Mouse (Mus musculus) left cerebral cortex, postnatal 14 days (tissue): ENCODE measurements around the gene Camkk2. TPM values are rescaled to one million over a fixed set of nuclear protein-coding genes. Genes with fewer than 3 reads are reported as not detected.

ENCODE experiments used
- DNase-seq, 2 experiments: peaks; one replicate each; pipeline ENCODE4 v3.0.0; 2021 to 2022; ENCODE audit warnings: low spot score in 2 of 2, mixed read lengths in 1 of 2
- intact Hi-C: fragments of 180-260 bp; cut with DNase I; formaldehyde crosslinking; loops from one replicate; pipeline ENCODE4 v1.15.1; 2025
- total RNA-seq, 2 experiments: library from RNA; stranded (reverse); gene quantifications; 2 replicates each; pipeline ENCODE4 v1.2.3; 2021

Camkk2 gene
- total RNA-seq, 2 experiments from 2014 or later, result 214 to 248 TPM

- intact Hi-C loops, result no loop called here
- no peak for DNase-seq
These were observed 23.1 kb downstream of the Camkk2 start for GRCm38 (mm10) chr5:122756144-122756543.

- DNase-seq, result no peak
- intact Hi-C loops, result no loop called here
These were observed 23.6 kb downstream of the Camkk2 start for GRCm38 (mm10) chr5:122755620-122756019.

- intact Hi-C loops, result no loop called here
- no peak for DNase-seq
These were observed 24.7 kb downstream of the Camkk2 start for GRCm38 (mm10) chr5:122754477-122754876.

- intact Hi-C loops, result no loop called here
- no peak for DNase-seq
These were observed 31.3 kb downstream of the Camkk2 start for GRCm38 (mm10) chr5:122747950-122748349.

GRCm38 (mm10) chr5:122743880-122744422 is 35.3 kb downstream of the Camkk2 start:
- no peak for DNase-seq
- intact Hi-C loops, result no loop called here

DNA sequence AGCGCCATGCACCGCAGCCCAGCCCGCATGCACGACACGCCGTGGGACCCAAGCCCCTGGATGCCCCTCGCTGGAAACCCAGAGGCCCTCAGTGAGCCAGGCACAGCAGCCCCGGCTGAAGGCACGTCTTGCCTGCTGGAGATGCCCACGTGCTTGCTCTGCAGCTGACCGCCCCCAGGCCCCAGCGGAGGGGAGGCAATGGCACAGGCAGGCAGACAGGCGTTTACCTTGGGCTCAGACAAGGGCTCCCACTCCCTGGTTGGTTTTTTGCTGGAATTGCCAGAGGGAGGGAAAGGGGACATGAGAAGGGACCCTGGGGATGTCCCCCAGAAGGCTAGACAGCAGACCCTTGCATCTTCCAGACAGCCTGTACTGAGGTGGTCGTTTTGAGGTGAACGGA is 42.4 kb downstream of the Camkk2 start:
- DNase-seq, result no peak

DNA sequence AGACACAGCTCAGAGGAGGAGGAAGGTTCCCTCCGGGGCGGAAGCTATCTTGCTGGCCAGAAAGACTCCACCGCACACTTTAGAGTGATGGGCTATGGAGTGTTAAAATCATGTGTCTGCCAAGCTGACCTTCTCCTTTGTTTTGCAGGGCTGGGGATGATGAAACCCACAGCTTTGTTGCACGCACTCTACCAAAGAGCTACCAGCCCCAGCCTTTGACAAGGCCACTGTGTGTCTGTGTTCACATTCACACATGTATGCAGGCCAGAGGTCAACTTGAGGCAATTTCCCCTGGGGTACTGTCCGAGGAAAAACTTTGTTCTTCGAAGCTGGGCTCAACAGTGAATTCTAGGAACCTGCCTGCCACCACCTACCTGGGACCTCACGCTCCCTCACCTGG is 43.4 kb downstream of the Camkk2 start:
- DNase-seq, result no peak
- intact Hi-C loops, result no loop called here

More for the DNA sequence above, 42.4 kb downstream of the Camkk2 start:
- intact Hi-C loops, result no loop called here

GRCm38 (mm10) chr5:122733881-122734280 is 45.3 kb downstream of the Camkk2 start:
- DNase-seq, result no peak
- intact Hi-C loops, result no loop called here

DNA sequence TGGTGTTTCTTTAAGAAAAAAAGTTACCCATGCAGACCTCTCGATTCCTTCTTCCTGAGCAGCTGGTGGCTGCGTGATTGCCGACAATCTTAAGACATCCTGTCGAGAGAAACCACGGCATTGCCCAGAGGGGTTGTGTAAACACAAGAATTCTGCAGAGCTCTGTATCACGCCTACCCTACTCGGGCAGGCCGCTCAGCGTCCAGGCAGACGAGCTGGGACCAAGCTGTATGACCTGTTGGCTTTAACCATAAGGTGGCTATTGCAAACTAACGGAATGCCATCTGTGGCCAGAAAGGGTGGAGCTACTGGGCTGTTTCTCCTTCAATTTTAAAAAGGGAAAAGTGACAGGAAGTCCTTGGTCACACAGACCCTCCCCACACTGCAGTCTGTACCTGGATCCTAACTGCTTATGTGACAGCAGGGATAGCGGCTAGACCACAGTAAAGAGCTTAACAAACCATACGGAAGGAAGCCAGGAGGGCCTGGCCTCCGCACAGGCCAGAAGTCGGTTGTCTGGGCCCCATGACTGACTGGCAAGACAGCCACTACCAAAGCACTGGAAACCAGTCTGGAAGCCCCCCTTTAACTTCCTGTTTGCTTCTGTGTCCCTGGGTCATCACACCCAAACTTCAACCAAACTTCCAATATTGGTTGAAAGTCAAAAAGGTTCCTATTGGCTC is 47.1 kb downstream of the Camkk2 start:
- intact Hi-C loops, result no loop called here
- no peak for DNase-seq

DNA sequence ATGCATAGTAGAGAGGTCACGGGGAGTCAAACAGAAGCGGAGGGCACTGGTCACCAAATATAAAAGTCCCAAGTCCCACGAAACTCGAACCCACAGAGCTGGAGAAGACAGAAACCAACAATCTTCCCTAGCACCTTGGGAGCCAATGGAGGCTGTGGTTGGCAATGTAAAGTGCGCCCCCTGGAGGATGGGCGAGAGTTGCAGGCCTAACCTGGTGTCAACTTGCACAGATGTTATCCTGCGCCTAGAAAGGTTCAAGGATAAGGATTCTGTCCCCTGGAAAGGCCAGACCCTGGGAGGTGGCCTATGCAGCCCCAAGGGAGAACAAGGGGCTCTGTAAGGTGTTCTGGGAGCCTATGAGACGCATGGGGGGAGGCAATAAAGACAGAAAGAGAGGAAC is 47.9 kb downstream of the Camkk2 start:
- peak; percentile 62 to 63 for DNase-seq
- intact Hi-C loops, result no loop called here

DNA sequence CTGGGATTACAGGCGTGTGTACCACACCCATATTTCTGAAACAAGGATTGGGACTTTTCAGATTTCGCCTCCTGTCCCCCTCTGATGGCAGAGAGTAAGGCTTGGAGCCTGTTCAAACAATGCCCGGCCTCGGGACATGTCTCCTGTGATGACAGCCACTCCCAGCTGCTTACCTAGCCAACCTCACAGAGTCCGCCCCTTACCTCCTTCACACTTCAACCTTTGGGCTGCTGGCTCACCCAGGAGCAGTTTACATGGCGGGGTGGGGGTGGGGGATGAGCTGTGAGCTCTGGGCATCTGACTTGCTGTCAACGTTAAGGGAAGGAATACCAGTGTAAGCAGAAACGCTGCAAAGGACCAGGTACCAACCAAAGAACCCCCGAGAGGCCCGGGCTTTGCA is 48.4 kb downstream of the Camkk2 start:
- intact Hi-C loops, result no loop called here
- no peak for DNase-seq

GRCm38 (mm10) chr5:122727096-122727495 is 52.1 kb downstream of the Camkk2 start:
- intact Hi-C loops, result loop anchor here (5.0 kb wide), 2 partner anchors 85 to 325 kb away; partner anchors contain the start of gene P2rx7
- no peak for DNase-seq

GRCm38 (mm10) chr5:122726595-122726994 is 52.6 kb downstream of the Camkk2 start:
- intact Hi-C loops, result loop anchor here (5.0 kb wide), 2 partner anchors 84 to 324 kb away; partner anchors contain the start of gene P2rx7
- DNase-seq, result no peak

- intact Hi-C loops, result loop anchor here (5.0 kb wide), 2 partner anchors 84 to 324 kb away; partner anchors contain the start of gene P2rx7
- peak; percentile 86 to 88 for DNase-seq
These were observed 53.1 kb downstream of the Camkk2 start for GRCm38 (mm10) chr5:122726068-122726467.

GRCm38 (mm10) chr5:122725453-122725852 is 53.8 kb downstream of the Camkk2 start:
- no peak for DNase-seq
- intact Hi-C loops, result loop anchor here (5.0 kb wide), 2 partner anchors 83 to 323 kb away; partner anchors contain the start of gene P2rx7

DNA sequence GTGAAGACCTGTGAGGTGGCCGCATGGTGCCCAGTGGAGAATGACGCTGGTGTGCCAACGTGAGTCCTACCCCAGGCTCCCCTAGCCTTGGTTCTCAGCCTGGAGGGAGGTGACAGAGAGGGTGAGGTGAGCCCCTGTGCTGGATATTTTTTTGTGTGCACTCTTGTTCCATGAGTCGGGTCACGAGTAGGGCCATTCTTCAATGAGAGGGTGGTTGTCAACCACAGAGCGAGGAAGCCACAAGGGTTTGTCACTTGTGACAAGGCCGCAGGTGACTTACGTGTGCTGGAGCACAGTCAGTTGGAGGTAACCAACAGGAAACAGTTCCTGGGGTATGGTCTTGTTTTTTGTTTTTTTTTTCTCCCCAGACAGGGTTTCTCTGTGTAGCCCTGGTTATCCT is 60.0 kb downstream of the Camkk2 start:
- intact Hi-C loops, result no loop called here
- no peak for DNase-seq

DNA sequence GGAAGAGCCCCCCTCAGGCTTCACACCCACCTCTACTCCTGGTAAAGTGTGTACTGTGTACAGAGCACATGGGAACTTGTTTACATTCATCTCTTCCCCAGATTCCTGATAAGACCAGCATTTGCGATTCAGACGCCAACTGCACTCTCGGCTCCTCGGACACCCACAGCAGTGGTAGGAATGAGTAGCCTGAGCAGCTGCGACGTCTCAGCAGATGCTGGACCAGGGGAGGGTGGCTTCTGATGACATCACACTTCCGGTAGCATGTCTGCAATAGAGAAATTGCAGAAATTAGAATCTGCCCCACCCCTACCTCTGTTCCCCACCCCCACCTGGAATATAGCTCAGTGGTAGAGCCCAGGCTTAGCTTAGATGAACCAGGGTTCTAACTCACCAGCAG is 60.8 kb downstream of the Camkk2 start:
- intact Hi-C loops, result no loop called here
- DNase-seq, result no peak

GRCm38 (mm10) chr5:122716793-122717192 is 62.4 kb downstream of the Camkk2 start:
- DNase-seq, result no peak
- intact Hi-C loops, result no loop called here

DNA sequence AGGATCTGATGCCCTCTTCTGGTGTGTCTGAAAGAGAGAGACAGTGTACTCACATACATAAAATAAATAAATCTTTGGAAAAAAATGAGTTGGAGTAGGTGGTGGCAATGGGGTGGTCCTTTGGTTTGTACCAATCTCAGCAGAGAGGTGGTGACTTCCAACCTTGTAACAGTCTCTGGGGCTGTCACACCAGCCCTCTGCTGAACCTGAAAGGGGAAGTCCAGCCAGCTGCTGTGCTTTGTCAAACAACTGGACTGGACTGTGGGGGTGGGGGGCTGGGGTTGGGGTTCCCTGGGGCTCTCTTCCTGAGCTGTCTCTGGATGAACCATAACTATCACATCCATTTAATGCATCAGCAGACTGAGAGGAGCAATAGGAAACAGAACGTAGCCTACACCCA is 63.5 kb downstream of the Camkk2 start:
- DNase-seq, result no peak
- intact Hi-C loops, result no loop called here

GRCm38 (mm10) chr5:122708819-122709218 is 70.4 kb downstream of the Camkk2 start:
- no peak for DNase-seq
- intact Hi-C loops, result no loop called here
